Mouse (Mus musculus) hindbrain, embryonic 11.5 days (tissue): ENCODE data around the gene Med16. TPM values are rescaled to one million over a fixed set of nuclear protein-coding genes. Genes with fewer than 3 reads are reported as not detected.
"Not testable (repeated sequence)": the region's sequence is repeated elsewhere in the genome, so short reads cannot be mapped to it uniquely, and the experiment has no call there.

ENCODE experiments used
- ATAC-seq: fragments of 200-750 bp; cut with Nextera tagmentation; 2 replicates; pipeline ENCODE4 v1.8.0; 2017; ENCODE audit warnings: mild to moderate bottlenecking, moderate TSS enrichment, moderate library complexity; ENCODE audit not compliant: low FRiP score
- DNase-seq: peaks from one replicate; pipeline ENCODE4 v3.0.0-alpha.2; 2015; ENCODE audit warnings: low spot score
- H3K27ac ChIP-seq: fragments of 300-500 bp; sonication (generic); 2 replicates; pipeline ENCODE4 v1.5.1; 2014; ENCODE audit warnings: mild to moderate bottlenecking, low read depth, low read length
- H3K27me3 ChIP-seq: fragments of 300-500 bp; sonication (generic); 2 replicates; pipeline ENCODE4 v1.6.1; 2014; ENCODE audit warnings: mild to moderate bottlenecking, low read length, moderate library complexity, mixed read lengths; ENCODE audit not compliant: control insufficient read depth, insufficient read depth
- H3K36me3 ChIP-seq: fragments of 300-500 bp; sonication (generic); 2 replicates; pipeline ENCODE4 v1.6.1; 2014; ENCODE audit warnings: mild to moderate bottlenecking, low read length, moderate library complexity, mixed read lengths; ENCODE audit not compliant: control insufficient read depth, insufficient read depth
- H3K4me1 ChIP-seq: fragments of 300-500 bp; sonication (generic); replicated peaks from 2 replicates; pipeline ENCODE4 v1.6.1; 2014; ENCODE audit warnings: low read length, mixed read lengths; ENCODE audit not compliant: control insufficient read depth, insufficient read depth
- H3K4me2 ChIP-seq: fragments of 300-500 bp; sonication (generic); replicated peaks from 2 replicates; pipeline ENCODE4 v1.6.1; 2014; ENCODE audit warnings: mild to moderate bottlenecking, low read depth, low read length
- H3K4me3 ChIP-seq: fragments of 300-500 bp; sonication (generic); 2 replicates; pipeline ENCODE4 v1.5.1; 2014; ENCODE audit warnings: low read depth, low read length
- H3K9ac ChIP-seq: fragments of 300-500 bp; sonication (generic); 2 replicates; pipeline ENCODE4 v1.6.1; 2014; ENCODE audit warnings: low read depth, low read length
- H3K9me3 ChIP-seq: fragments of 300-500 bp; sonication (generic); 2 replicates; pipeline ENCODE4 v1.6.1; 2016; ENCODE audit warnings: low read length; ENCODE audit not compliant: control insufficient read depth
- WGBS: fragments of 180-500 bp; shearing (Covaris S2); extraction: QIAGEN DNeasy Blood & Tissue Kit; methylation state at CpG from one replicate; pipeline ENCODE4 v1.1.7; 2014; 5-methylcytosine and 5-hydroxymethylcytosine counted together
- polyA plus RNA-seq: library from polyadenylated mRNA; unstranded; fragments of >200 nt; fragmentation: Nextera tagmentation; extraction: Ambion mirVana; gene quantifications from 2 replicates; pipeline ENCODE4 v1.2.1, GENCODE M21; 2014

Gene Med16
- polyA plus RNA-seq, 1 experiment from 2014 or later: 33.7 TPM

DNA sequence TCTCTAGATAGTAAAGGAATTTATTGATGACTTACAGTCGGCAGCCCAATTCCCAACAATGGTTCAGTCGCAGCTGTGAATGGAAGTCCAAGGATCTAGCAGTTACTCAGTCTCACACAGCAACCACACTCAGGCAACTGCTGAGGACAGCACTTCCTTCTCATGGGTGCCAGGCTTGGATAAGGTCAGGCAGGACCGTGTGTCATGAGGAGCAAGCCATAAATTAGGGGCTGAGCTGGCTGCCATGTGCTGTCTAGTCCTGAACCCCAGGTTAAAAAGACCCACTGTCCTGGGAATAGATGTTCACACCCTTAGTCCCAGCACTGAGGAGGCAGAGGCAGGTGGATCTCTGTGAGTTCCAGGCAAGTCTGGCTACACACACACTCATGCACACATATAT lies 23.8 kb downstream of the Med16 start:
- not testable (repeated sequence) for H3K27ac ChIP-seq, ATAC-seq, H3K9me3 ChIP-seq, H3K4me2 ChIP-seq, DNase-seq, H3K4me3 ChIP-seq, H3K36me3 ChIP-seq, H3K4me1 ChIP-seq, H3K9ac ChIP-seq
- H3K27me3 ChIP-seq: peaks cover 14% of the 10 kb centered on the region
- WGBS: 74% methylated on average over 2 of the region's 3 CpGs

GRCm38 (mm10) chr10:79884446-79884845 lies 24.3 kb downstream of the Med16 start:
- Histone ChIP-seq H3K36me3 (no peaks in the 10 kb centered on the region), H3K4me3 (no peak overlapping the region), H3K4me2 (no peak overlapping the region), H3K27me3 (peaks cover 14% of the 10 kb centered on the region), H3K27ac (no peak overlapping the region), H3K9me3 (no peaks in the 10 kb centered on the region), H3K4me1 (0 out of 2 replicates have a peak, but pooled peaks cover 2% of the 10 kb centered on the region), H3K9ac (peak overlapping the region; percentile 11; the same call in 1 of the 2 replicates)
- ATAC-seq (no peak), DNase-seq (no peak)
- 73% methylated on average over 4 of the region's 4 CpGs for WGBS

GRCm38 (mm10) chr10:79883297-79884084 lies 25.2 kb downstream of the Med16 start:
- H3K36me3 ChIP-seq: no peaks in the 10 kb centered on the region
- 0 out of 2 replicates have a peak, but pooled peaks have one; percentile 18 for ATAC-seq
- H3K4me3 ChIP-seq: no peak overlapping the region
- peaks cover 14% of the 10 kb centered on the region for H3K27me3 ChIP-seq
- DNase-seq: peak; percentile 89
- H3K9ac ChIP-seq: 0 out of 2 replicates have a peak overlapping the region, but pooled peaks have one; percentile 11
- 0 out of 2 replicates have a peak, but pooled peaks cover 2% of the 10 kb centered on the region for H3K4me1 ChIP-seq
- WGBS: 15% methylated on average over 22 of the region's 22 CpGs
- no peak overlapping the region for H3K27ac ChIP-seq
- no peaks in the 10 kb centered on the region for H3K9me3 ChIP-seq
- no peak overlapping the region for H3K4me2 ChIP-seq

GRCm38 (mm10) chr10:79881981-79882380 lies 26.7 kb downstream of the Med16 start:
- Histone ChIP-seq H3K9me3 (no peaks in the 10 kb centered on the region), H3K4me1 (0 out of 2 replicates have a peak, but pooled peaks cover 2% of the 10 kb centered on the region), H3K36me3 (no peaks in the 10 kb centered on the region), H3K27me3 (peaks cover 14% of the 10 kb centered on the region), H3K4me2 (peak overlapping the region; percentile 11; the same call in 1 of the 2 replicates), H3K4me3 (peak overlapping the region; percentile 6; the same call in 1 of the 2 replicates), H3K27ac (no peak overlapping the region), H3K9ac (no peak overlapping the region)
- 7% methylated on average over 22 of the region's 22 CpGs for WGBS
- no peak for ATAC-seq
- DNase-seq: peak; percentile 34

DNA sequence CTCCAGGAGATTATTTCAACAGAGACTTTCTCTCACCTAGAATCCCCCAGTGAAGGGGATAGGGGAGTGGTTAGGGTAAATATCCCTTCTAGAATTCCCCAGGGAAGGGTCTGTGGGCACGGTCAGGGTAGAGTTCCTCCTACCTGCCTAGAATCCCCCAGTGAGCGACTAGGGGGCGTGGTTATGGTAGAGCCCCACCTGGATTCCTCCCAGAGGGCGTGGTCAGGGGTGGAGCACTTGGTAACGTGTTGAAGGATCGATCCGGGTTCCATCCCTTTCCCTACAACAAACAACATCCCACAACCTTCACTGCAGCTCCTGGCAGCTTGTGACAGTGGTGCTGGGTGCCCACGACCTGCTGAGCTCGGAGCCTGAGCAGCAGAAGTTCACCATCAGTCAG lies 28.0 kb downstream of the Med16 start:
- Histone ChIP-seq H3K4me3 (no peak overlapping the region), H3K4me2 (no peak overlapping the region), H3K27ac (no peak overlapping the region), H3K27me3 (peaks cover 14% of the 10 kb centered on the region), H3K36me3 (no peaks in the 10 kb centered on the region), H3K9ac (no peak overlapping the region), H3K9me3 (no peaks in the 10 kb centered on the region), H3K4me1 (0 out of 2 replicates have a peak, but pooled peaks cover 2% of the 10 kb centered on the region)
- 21% methylated on average over 9 of the region's 9 CpGs for WGBS
- DNase-seq (no peak), ATAC-seq (no peak)

GRCm38 (mm10) chr10:79879527-79879926 lies 29.2 kb downstream of the Med16 start:
- Histone ChIP-seq H3K4me1 (peaks cover 2% of the 10 kb centered on the region; the same call in 1 of the 2 replicates), H3K4me2 (no peak overlapping the region), H3K36me3 (no peaks in the 10 kb centered on the region), H3K9me3 (no peaks in the 10 kb centered on the region), H3K27ac (no peak overlapping the region), H3K27me3 (peaks cover 14% of the 10 kb centered on the region), H3K9ac (no peak overlapping the region), H3K4me3 (no peak overlapping the region)
- WGBS: 53% methylated on average over 3 of the region's 3 CpGs
- ATAC-seq (no peak), DNase-seq (no peak)

- Histone ChIP-seq H3K9me3 (no peaks in the 10 kb centered on the region), H3K36me3 (no peaks in the 10 kb centered on the region), H3K4me1 (peaks cover 2% of the 10 kb centered on the region; the same call in 1 of the 2 replicates), H3K4me2 (no peak overlapping the region), H3K4me3 (no peak overlapping the region), H3K27ac (no peak overlapping the region), H3K9ac (no peak overlapping the region), H3K27me3 (peaks cover 13% of the 10 kb centered on the region)
- WGBS: 55% methylated on average over 12 of the region's 12 CpGs
- no peak for ATAC-seq
- no peak for DNase-seq
Observed at GRCm38 (mm10) chr10:79877757-79878156, 31.0 kb downstream of the Med16 start.

DNA sequence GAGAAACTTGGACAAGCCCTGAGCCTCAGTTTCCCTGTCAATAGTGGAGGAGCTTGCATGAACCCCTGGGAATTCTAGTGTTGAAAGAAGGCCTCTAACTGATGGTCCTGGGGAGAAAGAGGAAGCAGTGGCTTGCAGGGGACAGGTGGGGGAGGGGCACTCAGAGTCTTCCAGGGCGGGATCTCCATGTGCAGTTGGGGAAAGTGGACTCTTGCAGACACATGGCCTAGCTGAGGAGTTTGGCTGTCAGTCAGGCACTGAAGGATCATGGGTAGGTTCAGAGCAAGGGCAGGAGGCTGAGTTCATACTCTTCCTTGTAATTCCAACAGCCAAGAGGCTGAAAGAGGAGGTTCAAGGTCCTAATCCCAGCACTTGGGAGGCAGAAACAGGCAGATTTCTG lies 31.5 kb downstream of the Med16 start:
- H3K4me2 ChIP-seq: no peak overlapping the region
- no peak overlapping the region for H3K27ac ChIP-seq
- DNase-seq: no peak
- ATAC-seq: no peak
- H3K4me1 ChIP-seq: peaks cover 2% of the 10 kb centered on the region; the same call in 1 of the 2 replicates
- H3K9ac ChIP-seq: no peak overlapping the region
- H3K9me3 ChIP-seq: no peaks in the 10 kb centered on the region
- 38% methylated on average over 1 of the region's 1 CpGs for WGBS
- H3K36me3 ChIP-seq: no peaks in the 10 kb centered on the region
- H3K4me3 ChIP-seq: no peak overlapping the region
- peaks cover 8% of the 10 kb centered on the region for H3K27me3 ChIP-seq
